Mouse (Mus musculus) midbrain, embryonic 16.5 days (tissue): ENCODE results near the gene Foxp1. TPM values are rescaled to one million over a fixed set of nuclear protein-coding genes. Genes with fewer than 3 reads are reported as not detected.

Experiments used
- ATAC-seq: fragments of 200-750 bp; cut with Nextera tagmentation; 2 replicates; pipeline ENCODE4 v1.8.0; 2017; ENCODE audit warnings: moderate TSS enrichment
- H3K27ac ChIP-seq: fragments of 300-500 bp; sonication (generic); 2 replicates; pipeline ENCODE4 v1.5.1; 2014; ENCODE audit warnings: mild to moderate bottlenecking, low read length, mixed read lengths
- H3K27me3 ChIP-seq: fragments of 300-500 bp; sonication (generic); 2 replicates; pipeline ENCODE4 v1.6.1; 2014; ENCODE audit warnings: low read depth, low read length, mixed read lengths; ENCODE audit not compliant: control insufficient read depth, insufficient read depth
- H3K36me3 ChIP-seq: fragments of 300-500 bp; sonication (generic); 2 replicates; pipeline ENCODE4 v1.6.1; 2014; ENCODE audit warnings: mild to moderate bottlenecking, low read length, moderate library complexity, mixed read lengths; ENCODE audit not compliant: control insufficient read depth, insufficient read depth
- H3K4me1 ChIP-seq: fragments of 300-500 bp; sonication (generic); 2 replicates; pipeline ENCODE4 v1.6.1; 2014; ENCODE audit warnings: mild to moderate bottlenecking, low read length, mixed read lengths; ENCODE audit not compliant: control insufficient read depth, insufficient read depth
- H3K4me2 ChIP-seq: fragments of 300-500 bp; sonication (generic); 2 replicates; pipeline ENCODE4 v1.6.1; 2014; ENCODE audit warnings: mild to moderate bottlenecking, low read length, mixed read lengths
- H3K4me3 ChIP-seq: fragments of 300-500 bp; sonication (generic); 2 replicates; pipeline ENCODE4 v1.5.1; 2014; ENCODE audit warnings: low read depth, mild to moderate bottlenecking, low read length, moderate library complexity, mixed read lengths
- H3K9ac ChIP-seq: fragments of 300-500 bp; sonication (generic); 2 replicates; pipeline ENCODE4 v1.6.1; 2014; ENCODE audit warnings: low read depth, low read length, mixed read lengths
- H3K9me3 ChIP-seq: fragments of 300-500 bp; sonication (generic); replicated peaks from 2 replicates; pipeline ENCODE4 v1.6.1; 2014; ENCODE audit warnings: mild to moderate bottlenecking, low read length, mixed read lengths; ENCODE audit not compliant: control insufficient read depth, poor library complexity, severe bottlenecking
- WGBS: fragments of 180-500 bp; shearing (Covaris S2); extraction: QIAGEN DNeasy Blood & Tissue Kit; methylation state at CpG from one replicate; pipeline ENCODE4 v1.1.7; 2014; 5-methylcytosine and 5-hydroxymethylcytosine counted together
- polyA plus RNA-seq: library from polyadenylated mRNA; unstranded; fragments of >200 nt; fragmentation: Nextera tagmentation; extraction: Ambion mirVana; gene quantifications from 2 replicates; pipeline ENCODE4 v1.2.1, GENCODE M21; 2015

Foxp1 gene
- polyA plus RNA-seq, 1 experiment from 2014 or later: 79.8 TPM

DNA sequence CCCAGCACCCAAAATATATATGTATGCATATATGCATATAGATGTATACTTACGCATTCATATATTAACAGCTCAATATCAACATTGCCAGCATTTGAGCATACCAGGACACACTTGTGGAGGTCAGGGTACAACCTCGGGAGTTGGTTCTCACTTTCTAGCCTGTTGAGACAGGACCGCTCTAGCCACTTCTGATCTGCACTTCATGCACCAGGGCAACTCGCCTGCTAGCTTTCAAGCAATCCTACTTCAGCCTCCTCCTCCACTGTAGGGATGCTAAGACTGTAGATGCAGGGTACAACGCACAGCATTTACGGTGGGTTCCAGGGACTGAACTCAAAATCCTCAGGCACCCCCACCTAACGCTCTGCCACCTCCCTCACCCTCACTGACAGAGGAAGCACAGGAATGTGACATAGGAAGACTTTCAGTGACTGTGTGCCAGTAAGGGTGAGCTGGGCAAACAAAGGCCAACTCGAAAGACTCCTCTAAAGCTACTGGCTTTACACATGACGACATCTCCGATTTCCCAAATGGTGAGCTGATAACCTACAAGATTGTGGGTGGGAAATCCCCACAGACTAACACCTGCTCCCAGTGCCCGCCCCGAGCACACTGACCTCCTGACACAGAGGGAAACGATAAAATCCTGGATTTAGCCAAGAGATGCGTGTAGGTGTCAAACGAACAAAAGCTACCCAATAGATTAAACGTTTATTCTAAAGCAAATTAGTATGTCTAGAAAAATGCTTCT is 93.0 kb downstream of the Foxp1 start:
- no peak overlapping the region for H3K9ac ChIP-seq
- H3K4me2 ChIP-seq: no peak overlapping the region
- no peaks in the 10 kb centered on the region for H3K27me3 ChIP-seq
- H3K36me3 ChIP-seq: no peaks in the 10 kb centered on the region
- no peak for ATAC-seq
- H3K9me3 ChIP-seq: no peaks in the 10 kb centered on the region
- H3K4me3 ChIP-seq: no peak overlapping the region
- no peak overlapping the region for H3K27ac ChIP-seq
- H3K4me1 ChIP-seq: no peaks in the 10 kb centered on the region
- WGBS: 74% methylated on average over 16 of the region's 16 CpGs

DNA sequence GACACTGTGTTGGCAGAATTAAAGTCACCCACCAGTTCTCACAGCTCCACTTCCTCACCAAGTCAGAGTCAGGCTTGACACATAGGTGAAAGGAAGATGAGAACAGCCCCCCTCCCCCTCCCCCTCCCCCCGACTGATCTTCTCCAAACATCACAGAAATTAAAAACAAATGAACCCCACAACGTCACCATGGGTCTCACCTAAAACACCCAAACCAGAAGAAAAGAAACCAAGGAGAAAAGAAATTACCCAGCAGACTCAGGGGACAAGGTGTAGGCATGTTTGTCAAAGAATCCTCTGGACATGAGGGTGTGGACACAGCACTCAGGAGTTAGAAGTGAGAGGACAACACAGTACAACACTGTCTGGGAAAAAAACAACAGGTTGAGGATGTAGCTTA is 93.6 kb downstream of the Foxp1 start:
- Histone ChIP-seq H3K4me2 (no peak overlapping the region), H3K27ac (no peak overlapping the region), H3K4me1 (no peaks in the 10 kb centered on the region), H3K27me3 (no peaks in the 10 kb centered on the region), H3K36me3 (no peaks in the 10 kb centered on the region), H3K9me3 (no peaks in the 10 kb centered on the region), H3K9ac (no peak overlapping the region), H3K4me3 (no peak overlapping the region)
- no peak for ATAC-seq
- 92% methylated on average over 2 of the region's 2 CpGs for WGBS

DNA sequence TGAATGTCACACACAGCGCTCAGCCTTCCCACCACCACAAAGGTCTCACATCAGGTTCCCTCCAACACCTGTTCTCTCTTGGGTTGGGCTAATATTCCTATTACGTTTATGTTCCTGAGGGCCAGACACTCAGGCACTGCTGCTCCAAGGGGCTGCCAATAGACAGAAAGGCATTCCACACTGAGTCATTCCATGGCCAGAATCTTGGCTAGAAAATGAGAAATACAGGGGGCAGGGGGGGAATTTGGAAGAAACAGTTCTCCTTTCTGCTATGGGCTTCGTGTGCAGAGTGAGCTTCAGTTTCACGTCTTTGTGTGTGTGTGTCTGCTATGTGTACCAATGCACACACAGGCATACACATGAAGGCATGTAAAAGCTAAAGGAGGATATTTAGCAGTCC is 95.2 kb downstream of the Foxp1 start:
- no peak overlapping the region for H3K4me2 ChIP-seq
- H3K27ac ChIP-seq: no peak overlapping the region
- H3K9me3 ChIP-seq: no peaks in the 10 kb centered on the region
- no peaks in the 10 kb centered on the region for H3K4me1 ChIP-seq
- no peaks in the 10 kb centered on the region for H3K27me3 ChIP-seq
- WGBS: 88% methylated on average over 4 of the region's 4 CpGs
- H3K36me3 ChIP-seq: no peaks in the 10 kb centered on the region
- H3K4me3 ChIP-seq: no peak overlapping the region
- no peak for ATAC-seq
- no peak overlapping the region for H3K9ac ChIP-seq

DNA sequence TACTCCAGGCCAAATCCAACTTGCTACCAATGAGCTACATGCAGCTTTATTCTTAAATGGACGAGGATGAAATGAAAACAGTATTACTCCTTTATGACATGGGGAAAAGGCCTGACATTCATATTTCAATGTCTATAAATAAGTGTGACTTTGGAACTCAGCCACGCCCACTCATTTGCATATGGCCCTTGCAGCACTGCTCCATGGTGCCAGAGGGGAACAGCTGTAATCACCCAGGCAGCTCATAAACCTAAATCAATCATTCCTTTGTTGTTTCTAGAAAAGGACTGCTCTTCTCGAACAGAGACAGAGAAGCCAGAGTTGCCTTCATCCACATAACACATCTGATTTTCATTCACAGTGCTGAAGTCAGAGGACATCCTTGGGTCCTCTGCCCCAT is 97.5 kb downstream of the Foxp1 start:
- Histone ChIP-seq H3K27ac (no peak overlapping the region), H3K27me3 (no peaks in the 10 kb centered on the region), H3K36me3 (no peaks in the 10 kb centered on the region), H3K4me1 (no peaks in the 10 kb centered on the region), H3K9ac (no peak overlapping the region), H3K4me2 (no peak overlapping the region), H3K9me3 (no peaks in the 10 kb centered on the region), H3K4me3 (no peak overlapping the region)
- no peak for ATAC-seq
- WGBS: 69% methylated on average over 3 of the region's 3 CpGs

DNA sequence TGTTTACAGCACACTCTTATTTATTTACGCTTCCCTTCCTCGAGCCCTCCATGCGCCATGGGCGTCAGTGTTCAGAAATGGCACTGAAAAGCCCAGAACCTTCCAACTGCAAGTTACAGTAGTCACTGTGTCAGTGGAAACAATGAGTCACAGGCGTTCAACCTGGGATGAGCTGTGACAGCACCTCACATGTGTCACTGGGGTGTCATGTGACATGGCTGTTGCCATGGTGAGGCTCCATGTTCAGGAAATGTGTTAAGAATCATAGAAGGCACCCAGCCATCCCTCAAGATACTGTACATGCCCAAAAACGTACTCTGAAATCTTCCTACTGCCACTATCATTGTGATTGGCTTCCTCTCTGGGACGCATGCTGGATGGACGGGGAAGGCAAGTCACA is 101.9 kb downstream of the Foxp1 start:
- H3K36me3 ChIP-seq: no peaks in the 10 kb centered on the region
- H3K4me1 ChIP-seq: no peaks in the 10 kb centered on the region
- no peak overlapping the region for H3K4me3 ChIP-seq
- H3K27me3 ChIP-seq: no peaks in the 10 kb centered on the region
- H3K9ac ChIP-seq: no peak overlapping the region
- no peak overlapping the region for H3K4me2 ChIP-seq
- H3K27ac ChIP-seq: no peak overlapping the region
- WGBS: 87% methylated on average over 8 of the region's 8 CpGs
- H3K9me3 ChIP-seq: no peaks in the 10 kb centered on the region
- no peak for ATAC-seq

DNA sequence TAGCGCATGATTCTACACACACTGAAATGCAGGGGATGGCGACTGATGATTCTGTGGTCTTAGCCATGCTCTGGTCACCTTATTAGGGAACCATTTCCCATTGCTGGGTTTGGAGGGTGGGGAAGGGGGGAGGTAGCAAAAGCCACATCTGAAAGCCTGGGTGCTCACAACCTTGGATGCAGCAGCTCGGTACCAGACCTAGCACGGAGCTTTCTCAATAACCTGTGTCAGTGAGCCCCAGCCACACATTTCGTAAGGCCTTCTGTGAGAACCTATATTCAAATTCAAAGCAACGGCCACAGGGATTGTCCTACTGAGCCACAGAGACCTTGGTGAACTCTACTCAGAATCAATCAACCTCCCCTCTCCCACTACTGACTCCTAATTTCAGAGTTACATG is 109.9 kb downstream of the Foxp1 start:
- WGBS: 89% methylated on average over 6 of the region's 6 CpGs
- ATAC-seq: no peak
- no peaks in the 10 kb centered on the region for H3K4me1 ChIP-seq
- H3K36me3 ChIP-seq: no peaks in the 10 kb centered on the region
- H3K9ac ChIP-seq: no peak overlapping the region
- H3K9me3 ChIP-seq: no peaks in the 10 kb centered on the region
- no peak overlapping the region for H3K4me3 ChIP-seq
- no peaks in the 10 kb centered on the region for H3K27me3 ChIP-seq
- no peak overlapping the region for H3K4me2 ChIP-seq
- H3K27ac ChIP-seq: no peak overlapping the region

DNA sequence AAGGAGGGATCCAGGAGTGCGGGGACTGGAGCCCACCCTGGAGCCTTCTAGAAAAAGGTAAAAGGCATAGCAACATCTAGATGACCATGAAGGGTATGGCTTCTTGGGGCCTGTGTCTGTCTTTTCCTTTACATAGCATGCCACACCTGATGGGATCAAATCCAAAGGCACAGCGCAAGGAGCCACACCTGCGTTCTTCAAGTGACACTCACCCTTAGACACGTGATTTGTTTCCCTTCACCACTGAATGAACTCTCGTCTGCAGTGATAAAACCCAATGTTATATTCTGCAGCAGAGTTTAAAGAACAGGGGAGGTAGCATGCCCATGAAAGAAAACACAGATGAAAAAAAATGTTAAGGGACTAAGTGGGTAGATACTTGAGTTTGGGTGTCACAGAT is 112.9 kb downstream of the Foxp1 start:
- Histone ChIP-seq H3K36me3 (no peaks in the 10 kb centered on the region), H3K9ac (no peak overlapping the region), H3K9me3 (no peaks in the 10 kb centered on the region), H3K4me2 (no peak overlapping the region), H3K4me3 (no peak overlapping the region), H3K4me1 (peaks cover 3% of the 10 kb centered on the region), H3K27ac (no peak overlapping the region), H3K27me3 (no peaks in the 10 kb centered on the region)
- WGBS: 94% methylated on average over 5 of the region's 5 CpGs
- no peak for ATAC-seq

DNA sequence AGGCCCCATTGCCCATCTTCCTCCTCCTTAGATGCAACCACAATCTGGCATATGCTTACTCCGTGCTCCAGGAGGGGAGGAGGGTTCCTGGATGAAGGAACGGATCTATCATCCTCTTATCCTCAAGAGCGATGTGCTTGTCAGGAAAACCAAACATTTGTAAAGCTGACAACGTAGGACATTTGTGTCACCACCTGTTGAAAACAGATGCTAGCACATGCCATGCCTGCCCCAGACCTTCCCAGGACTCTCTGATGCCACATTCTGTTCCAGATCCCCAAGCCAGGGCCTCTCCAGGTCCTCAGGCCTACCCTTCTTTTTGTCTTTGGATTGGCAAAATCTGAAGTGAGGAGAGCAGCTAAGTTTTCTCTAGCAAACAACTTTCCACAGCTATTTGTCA is 113.6 kb downstream of the Foxp1 start:
- no peak for ATAC-seq
- peaks cover 3% of the 10 kb centered on the region for H3K4me1 ChIP-seq
- 81% methylated on average over 4 of the region's 4 CpGs for WGBS

DNA sequence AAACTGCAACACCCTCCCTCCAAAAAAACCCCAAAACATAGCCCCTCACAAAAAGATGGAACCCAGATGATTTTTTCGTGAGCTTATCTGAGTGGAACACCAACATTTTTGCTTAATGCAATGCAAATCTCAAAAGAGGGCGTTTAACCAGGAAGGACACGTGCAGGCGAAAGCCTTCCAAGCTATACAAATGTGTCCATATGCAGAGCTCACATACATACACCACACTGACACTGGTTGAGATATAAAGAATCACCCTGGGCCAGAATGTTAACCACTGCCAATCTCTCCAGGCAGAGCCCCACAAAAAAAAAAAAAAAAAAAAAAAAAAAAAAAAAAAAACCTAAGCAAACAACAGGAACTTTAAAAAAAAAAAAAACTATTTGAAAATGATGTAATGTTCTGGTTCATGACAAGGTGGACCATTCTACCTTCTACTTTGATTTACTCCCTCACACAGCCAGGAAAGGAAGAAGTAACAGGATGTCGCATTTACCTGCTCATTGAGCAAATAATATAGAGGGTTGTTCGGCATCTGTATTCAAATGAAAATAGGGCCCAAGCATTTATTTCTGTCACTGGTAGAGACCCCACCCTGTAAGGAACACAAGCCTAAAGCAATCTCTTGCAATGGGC is 118.6 kb downstream of the Foxp1 start:
- no peak for ATAC-seq
- H3K9ac ChIP-seq: no peak overlapping the region
- H3K9me3 ChIP-seq: no peaks in the 10 kb centered on the region
- no peak overlapping the region for H3K27ac ChIP-seq
- no peaks in the 10 kb centered on the region for H3K36me3 ChIP-seq
- H3K27me3 ChIP-seq: no peaks in the 10 kb centered on the region
- H3K4me3 ChIP-seq: no peak overlapping the region
- H3K4me2 ChIP-seq: no peak overlapping the region
- 76% methylated on average over 6 of the region's 6 CpGs for whole genome bisulfite sequencing
- peaks cover 3% of the 10 kb centered on the region for H3K4me1 ChIP-seq

More for the DNA sequence above, 113.6 kb downstream of the Foxp1 start:
- Histone ChIP-seq H3K4me2 (no peak overlapping the region), H3K36me3 (no peaks in the 10 kb centered on the region), H3K4me3 (no peak overlapping the region), H3K27ac (no peak overlapping the region), H3K27me3 (no peaks in the 10 kb centered on the region), H3K9ac (no peak overlapping the region), H3K9me3 (no peaks in the 10 kb centered on the region)
